Mouse (Mus musculus): ENCODE results near the gene Crb3. TPM values are rescaled to one million over a fixed set of nuclear protein-coding genes. Genes with fewer than 3 reads are reported as not detected.
A peak's percentile ranks its signal among the peaks of the same experiment; 100 is the strongest.

Crb3 gene
- polyA plus RNA-seq, 1 experiment: 53.5 TPM

DNA sequence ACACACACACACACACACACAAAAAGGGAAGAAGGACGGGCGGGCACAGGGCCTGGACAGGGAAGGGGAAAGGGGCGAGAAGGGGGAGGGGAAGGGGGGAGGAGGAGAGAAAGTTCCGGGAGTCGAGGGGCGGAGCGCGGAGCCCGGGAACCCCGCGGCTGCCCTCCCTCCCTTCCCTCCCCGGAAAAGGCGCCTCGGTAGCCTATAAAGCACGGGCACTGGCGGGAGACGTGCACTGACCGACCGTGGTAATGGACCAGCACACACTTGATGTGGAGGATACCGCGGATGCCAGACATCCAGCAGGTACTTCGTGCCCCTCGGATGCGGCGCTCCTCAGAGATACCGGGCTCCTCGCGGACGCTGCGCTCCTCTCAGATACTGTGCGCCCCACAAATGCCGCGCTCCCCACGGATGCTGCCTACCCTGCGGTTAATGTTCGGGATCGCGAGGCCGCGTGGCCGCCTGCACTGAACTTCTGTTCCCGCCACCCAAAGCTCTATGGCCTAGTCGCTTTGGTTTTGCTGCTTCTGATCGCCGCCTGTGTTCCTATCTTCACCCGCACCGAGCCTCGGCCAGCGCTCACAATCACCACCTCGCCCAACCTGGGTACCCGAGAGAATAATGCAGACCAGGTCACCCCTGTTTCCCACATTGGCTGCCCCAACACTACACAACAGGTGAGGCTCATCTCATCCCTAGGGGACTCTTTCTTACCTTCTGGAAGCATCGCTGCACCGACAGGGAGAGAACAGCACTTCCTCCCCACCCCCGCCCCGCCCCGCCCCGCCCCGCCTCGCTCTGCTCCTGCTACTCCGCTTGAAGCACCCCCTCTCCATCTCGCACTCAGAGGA, 46.5 kb downstream of the Crb3 start, which contains the start of gene Tnfsf9:
Tnfsf9 (plus strand) TSS at position 145 of the 854 bp plus-strand sequence.
- H3K4me3 ChIP-seq (ENCODE audit: low read depth, low read length): peak within 1 kb of the TSS; percentile 85
- no peaks in the 10 kb centered on the region for H3K36me3 ChIP-seq (ENCODE audit: control insufficient read depth, insufficient read depth, low read length, poor library complexity, severe bottlenecking)
- peaks cover 4% of the 10 kb centered on the region; the same call in 1 of the 2 replicates for H3K27me3 ChIP-seq (ENCODE audit: control insufficient read depth, insufficient read depth, low read length, poor library complexity, severe bottlenecking)
- peak within 1 kb of the TSS; percentile 48 for H3K9ac ChIP-seq (ENCODE audit: low read depth, poor library complexity, severe bottlenecking)
- H3K4me1 ChIP-seq (ENCODE audit: control insufficient read depth, insufficient read depth, low read length): no peaks in the 10 kb centered on the region
- H3K9me3 ChIP-seq (replicated peaks; ENCODE audit: control insufficient read depth, insufficient read depth, low read length, poor library complexity, severe bottlenecking): no peaks in the 10 kb centered on the region
- TF ChIP-seq POLR2A (IDR thresholded peaks at IDR 0.05; ENCODE audit: insufficient read depth, low read length): peak; percentile 12
- no peak for TF ChIP-seq CTCF (IDR thresholded peaks at IDR 0.05; ENCODE audit: low read depth, low read length)
- 0 out of 2 replicates have a peak, but pooled peaks have one; percentile 2 for TF ChIP-seq EP300 (IDR thresholded peaks at IDR 0.05; ENCODE audit: insufficient read depth, low read depth, low read length)
- H3K27ac ChIP-seq (ENCODE audit: insufficient read depth, low read length): no peak within 1 kb of the TSS

DNA sequence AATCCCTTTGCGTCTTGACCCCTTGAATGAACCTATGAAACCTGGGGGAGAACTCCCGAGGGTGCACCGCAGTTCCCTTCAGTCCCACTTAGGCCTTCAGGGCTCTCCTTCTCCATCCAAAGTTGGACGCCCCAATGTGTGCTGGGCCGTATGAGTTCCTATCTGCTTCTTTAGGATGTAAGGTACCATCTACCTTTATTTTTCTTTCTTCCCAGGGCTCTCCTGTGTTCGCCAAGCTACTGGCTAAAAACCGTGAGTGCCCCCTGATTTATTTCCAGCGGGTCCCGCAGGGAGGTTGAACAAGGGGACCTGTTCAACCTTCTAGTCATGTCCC, 47.1 kb downstream of the Crb3 start:
- Histone ChIP-seq H3K4me3 (ENCODE audit: low read depth, low read length) (peak overlapping the region; percentile 85), H3K27me3 (ENCODE audit: control insufficient read depth, insufficient read depth, low read length, poor library complexity, severe bottlenecking) (peaks cover 4% of the 10 kb centered on the region; the same call in 1 of the 2 replicates), H3K9ac (ENCODE audit: low read depth, poor library complexity, severe bottlenecking) (peak overlapping the region; percentile 48; the same call in 1 of the 2 replicates), H3K9me3 (replicated peaks; ENCODE audit: control insufficient read depth, insufficient read depth, low read length, poor library complexity, severe bottlenecking) (no peaks in the 10 kb centered on the region), H3K36me3 (ENCODE audit: control insufficient read depth, insufficient read depth, low read length, poor library complexity, severe bottlenecking) (no peaks in the 10 kb centered on the region), H3K27ac (ENCODE audit: insufficient read depth, low read length) (no peak overlapping the region), H3K4me1 (ENCODE audit: control insufficient read depth, insufficient read depth, low read length) (no peaks in the 10 kb centered on the region)
- TF ChIP-seq POLR2A (IDR thresholded peaks at IDR 0.05; ENCODE audit: insufficient read depth, low read length) (no peak), EP300 (IDR thresholded peaks at IDR 0.05; ENCODE audit: insufficient read depth, low read depth, low read length) (no peak), CTCF (IDR thresholded peaks at IDR 0.05; ENCODE audit: low read depth, low read length) (no peak)

DNA sequence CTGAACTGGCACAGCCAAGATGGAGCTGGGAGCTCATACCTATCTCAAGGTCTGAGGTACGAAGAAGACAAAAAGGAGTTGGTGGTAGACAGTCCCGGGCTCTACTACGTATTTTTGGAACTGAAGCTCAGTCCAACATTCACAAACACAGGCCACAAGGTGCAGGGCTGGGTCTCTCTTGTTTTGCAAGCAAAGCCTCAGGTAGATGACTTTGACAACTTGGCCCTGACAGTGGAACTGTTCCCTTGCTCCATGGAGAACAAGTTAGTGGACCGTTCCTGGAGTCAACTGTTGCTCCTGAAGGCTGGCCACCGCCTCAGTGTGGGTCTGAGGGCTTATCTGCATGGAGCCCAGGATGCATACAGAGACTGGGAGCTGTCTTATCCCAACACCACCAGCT, 48.2 kb downstream of the Crb3 start:
- peaks cover 4% of the 10 kb centered on the region; the same call in 1 of the 2 replicates for H3K27me3 ChIP-seq (ENCODE audit: control insufficient read depth, insufficient read depth, low read length, poor library complexity, severe bottlenecking)
- no peak overlapping the region for H3K27ac ChIP-seq (ENCODE audit: insufficient read depth, low read length)
- H3K9me3 ChIP-seq (replicated peaks; ENCODE audit: control insufficient read depth, insufficient read depth, low read length, poor library complexity, severe bottlenecking): no peaks in the 10 kb centered on the region
- no peaks in the 10 kb centered on the region for H3K36me3 ChIP-seq (ENCODE audit: control insufficient read depth, insufficient read depth, low read length, poor library complexity, severe bottlenecking)
- H3K9ac ChIP-seq (ENCODE audit: low read depth, poor library complexity, severe bottlenecking): no peak overlapping the region
- no peak overlapping the region for H3K4me3 ChIP-seq (ENCODE audit: low read depth, low read length)
- TF ChIP-seq CTCF (IDR thresholded peaks at IDR 0.05; ENCODE audit: low read depth, low read length) (no peak), POLR2A (IDR thresholded peaks at IDR 0.05; ENCODE audit: insufficient read depth, low read length) (no peak), EP300 (IDR thresholded peaks at IDR 0.05; ENCODE audit: insufficient read depth, low read depth, low read length) (no peak)
- H3K4me1 ChIP-seq (ENCODE audit: control insufficient read depth, insufficient read depth, low read length): no peaks in the 10 kb centered on the region

DNA sequence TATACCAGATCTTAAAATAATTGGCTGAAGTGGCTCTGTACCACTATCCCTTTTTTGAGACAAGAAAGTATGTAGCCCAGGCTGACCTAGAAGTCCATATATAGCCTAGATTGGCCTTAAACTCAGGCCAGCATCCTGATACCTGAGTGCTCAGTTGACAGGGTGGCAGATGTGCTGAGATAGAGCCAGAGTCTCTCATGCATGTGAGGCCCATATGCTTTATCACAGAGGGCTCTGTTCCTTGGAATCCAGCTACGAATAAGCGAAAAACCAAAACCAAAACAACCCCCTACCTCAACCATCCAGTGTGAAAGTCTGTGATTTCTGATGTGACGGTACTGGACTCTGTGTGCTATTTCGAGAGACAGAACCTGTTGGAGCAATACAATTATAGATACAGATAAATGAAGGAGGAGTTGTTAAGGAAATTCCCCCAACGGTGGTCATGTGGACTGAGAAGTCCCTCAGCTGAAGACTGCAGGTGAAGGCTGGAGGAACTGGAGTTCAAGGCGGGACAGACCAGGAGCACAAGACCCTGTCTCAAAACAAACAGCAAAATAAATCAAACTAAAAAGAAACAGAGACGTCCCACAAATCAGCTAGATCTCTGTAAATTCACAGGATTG, 49.2 kb downstream of the Crb3 start:
- TF ChIP-seq CTCF (IDR thresholded peaks at IDR 0.05; ENCODE audit: low read depth, low read length) (no peak), POLR2A (IDR thresholded peaks at IDR 0.05; ENCODE audit: insufficient read depth, low read length) (no peak), EP300 (IDR thresholded peaks at IDR 0.05; ENCODE audit: insufficient read depth, low read depth, low read length) (no peak)
- H3K9ac ChIP-seq (ENCODE audit: low read depth, poor library complexity, severe bottlenecking): no peak overlapping the region
- H3K27me3 ChIP-seq (ENCODE audit: control insufficient read depth, insufficient read depth, low read length, poor library complexity, severe bottlenecking): peaks cover 4% of the 10 kb centered on the region; the same call in 1 of the 2 replicates
- no peak overlapping the region for H3K27ac ChIP-seq (ENCODE audit: insufficient read depth, low read length)
- no peaks in the 10 kb centered on the region for H3K36me3 ChIP-seq (ENCODE audit: control insufficient read depth, insufficient read depth, low read length, poor library complexity, severe bottlenecking)
- H3K4me3 ChIP-seq (ENCODE audit: low read depth, low read length): no peak overlapping the region
- no peaks in the 10 kb centered on the region for H3K9me3 ChIP-seq (replicated peaks; ENCODE audit: control insufficient read depth, insufficient read depth, low read length, poor library complexity, severe bottlenecking)
- H3K4me1 ChIP-seq (ENCODE audit: control insufficient read depth, insufficient read depth, low read length): no peaks in the 10 kb centered on the region

DNA sequence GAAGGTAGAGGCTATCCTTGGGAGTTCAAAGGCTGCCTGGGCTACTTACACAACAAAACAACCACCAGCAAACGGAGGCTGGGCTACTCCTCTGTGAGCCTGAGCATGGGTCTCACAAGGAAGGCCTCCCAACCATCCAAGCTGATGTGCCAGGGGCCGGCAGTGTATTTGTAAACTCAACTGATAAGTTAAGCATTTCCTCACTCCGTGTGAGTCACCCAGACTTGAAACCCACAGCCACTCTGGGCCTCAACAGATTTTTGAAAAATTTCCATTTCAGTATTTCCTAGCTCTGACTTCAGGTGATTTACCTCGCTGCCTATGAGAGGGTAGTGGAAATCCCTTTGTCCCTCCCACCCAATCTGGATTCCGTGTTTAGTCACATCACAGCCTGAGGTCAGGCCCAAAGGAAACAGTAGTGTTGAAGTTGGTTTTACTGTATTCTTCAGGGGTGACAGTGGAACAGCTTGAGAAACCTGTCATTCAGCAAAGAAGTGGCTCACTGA, 49.8 kb downstream of the Crb3 start:
- no peaks in the 10 kb centered on the region for H3K36me3 ChIP-seq (ENCODE audit: control insufficient read depth, insufficient read depth, low read length, poor library complexity, severe bottlenecking)
- TF ChIP-seq CTCF (IDR thresholded peaks at IDR 0.05; ENCODE audit: low read depth, low read length): no peak
- TF ChIP-seq EP300 (IDR thresholded peaks at IDR 0.05; ENCODE audit: insufficient read depth, low read depth, low read length): no peak
- no peak for TF ChIP-seq POLR2A (IDR thresholded peaks at IDR 0.05; ENCODE audit: insufficient read depth, low read length)

More for the DNA sequence above, 49.8 kb downstream of the Crb3 start:
- H3K9me3 ChIP-seq (replicated peaks; ENCODE audit: control insufficient read depth, insufficient read depth, low read length, poor library complexity, severe bottlenecking): no peaks in the 10 kb centered on the region
- H3K27me3 ChIP-seq (ENCODE audit: control insufficient read depth, insufficient read depth, low read length, poor library complexity, severe bottlenecking): peaks cover 4% of the 10 kb centered on the region; the same call in 1 of the 2 replicates
- no peak overlapping the region for H3K4me3 ChIP-seq (ENCODE audit: low read depth, low read length)
- no peak overlapping the region for H3K27ac ChIP-seq (ENCODE audit: insufficient read depth, low read length)
- no peaks in the 10 kb centered on the region for H3K4me1 ChIP-seq (ENCODE audit: control insufficient read depth, insufficient read depth, low read length)
- no peak overlapping the region for H3K9ac ChIP-seq (ENCODE audit: low read depth, poor library complexity, severe bottlenecking)

Measured in ES-Bruce4 (cell line).